Mouse (Mus musculus): ENCODE results near the gene Psma5.

DNA sequence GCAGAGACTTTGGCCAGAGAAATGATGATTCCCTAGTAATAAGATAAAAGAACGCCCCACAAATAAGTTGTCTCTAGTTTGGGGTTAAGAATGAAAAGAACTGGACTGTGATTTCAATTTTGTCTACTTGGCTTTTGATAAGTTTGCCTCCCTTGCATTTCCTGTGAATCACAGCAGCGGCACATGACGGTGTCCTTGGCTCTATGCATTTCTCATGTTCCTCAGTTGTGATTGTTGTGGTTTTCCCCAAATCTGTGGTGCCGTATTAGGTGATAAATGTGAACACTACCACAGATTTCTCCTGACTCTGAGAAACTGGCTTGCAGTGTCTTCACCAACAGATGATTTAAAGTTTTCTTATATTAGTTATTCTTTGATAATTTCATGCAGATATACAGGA lies 65.4 kb downstream of the Psma5 start:
- no peak for TF ChIP-seq POLR2A (IDR thresholded peaks at IDR 0.05; ENCODE audit: low read depth, low read length)
- TF ChIP-seq CTCF (IDR thresholded peaks at IDR 0.05; ENCODE audit: borderline replicate concordance, insufficient read depth, low read length): no peak
